Mouse (Mus musculus) forebrain, postnatal 0 days (tissue): Measurements from ENCODE around the gene Ttc7b. TPM values are rescaled to one million over a fixed set of nuclear protein-coding genes. Genes with fewer than 3 reads are reported as not detected.

Experiments
- ATAC-seq: fragments of 200-750 bp; cut with Nextera tagmentation; 2 replicates; pipeline ENCODE4 v1.8.0; 2017; ENCODE audit warnings: mild to moderate bottlenecking, moderate library complexity
- DNase-seq: peaks from one replicate; pipeline ENCODE4 v3.0.0-alpha.2; 2015
- H3K27ac ChIP-seq: fragments of 300-500 bp; sonication (generic); 2 replicates; pipeline ENCODE4 v1.5.1; 2014; ENCODE audit warnings: low read depth, mild to moderate bottlenecking, antibody characterized with exemption, low read length, moderate library complexity, mixed read lengths
- H3K27me3 ChIP-seq: fragments of 300-500 bp; sonication (generic); 2 replicates; pipeline ENCODE4 v1.6.1; 2014; ENCODE audit warnings: mild to moderate bottlenecking, low read length, mixed read lengths; ENCODE audit not compliant: insufficient read depth
- H3K36me3 ChIP-seq: fragments of 300-500 bp; sonication (generic); 2 replicates; pipeline ENCODE4 v1.6.1; 2014; ENCODE audit warnings: mild to moderate bottlenecking, moderate library complexity; ENCODE audit not compliant: insufficient read depth
- H3K4me1 ChIP-seq: fragments of 300-500 bp; sonication (generic); 2 replicates; pipeline ENCODE4 v1.6.1; 2014; ENCODE audit warnings: antibody characterized with exemption; ENCODE audit not compliant: insufficient read depth
- H3K4me2 ChIP-seq: fragments of 300-500 bp; sonication (generic); 2 replicates; pipeline ENCODE4 v1.6.1; 2014; ENCODE audit warnings: low read depth, mild to moderate bottlenecking, moderate library complexity
- H3K4me3 ChIP-seq: fragments of 300-500 bp; sonication (generic); 2 replicates; pipeline ENCODE4 v1.5.1; 2014; ENCODE audit warnings: low read depth, low read length, mixed read lengths
- H3K9ac ChIP-seq: fragments of 300-500 bp; sonication (generic); 2 replicates; pipeline ENCODE4 v1.6.1; 2014; ENCODE audit warnings: mild to moderate bottlenecking
- H3K9me3 ChIP-seq: fragments of 300-500 bp; sonication (generic); 2 replicates; pipeline ENCODE4 v1.6.1; 2016; ENCODE audit warnings: low read length
- CTCF ChIP-seq: sonication (generic); IDR thresholded peaks from 2 replicates; pipeline ENCODE4 v1.5.1; 2016; ENCODE audit warnings: antibody characterized with exemption, control low read depth, low read depth
- WGBS: fragments of 180-500 bp; shearing (Covaris S2); extraction: QIAGEN DNeasy Blood & Tissue Kit; methylation state at CpG from one replicate; pipeline ENCODE4 v1.1.7; 2014; 5-methylcytosine and 5-hydroxymethylcytosine counted together
- polyA plus RNA-seq: library from polyadenylated mRNA; unstranded; fragments of >200 nt; fragmentation: Nextera tagmentation; extraction: Ambion mirVana; gene quantifications from 2 replicates; pipeline ENCODE4 v1.2.1, GENCODE M21; 2015
- total RNA-seq: library from RNA; depleted of rRNA; stranded (reverse); fragments of >200 nt; gene quantifications from 2 replicates; pipeline ENCODE4 v1.2.3, GENCODE M21; 2014; rRNA removed

Ttc7b gene
- total and polyA plus RNA-seq, 2 experiments from 2014 or later, result 10.8 to 42.2 TPM

- no peak overlapping the region for H3K4me3 ChIP-seq
- H3K9me3 ChIP-seq, result no peaks in the 10 kb centered on the region
- no peaks in the 10 kb centered on the region for H3K27me3 ChIP-seq
- no peaks in the 10 kb centered on the region for H3K36me3 ChIP-seq
- no peak overlapping the region for H3K4me2 ChIP-seq
- no peak for TF ChIP-seq CTCF
- no peak for DNase-seq
- peaks cover 19% of the 10 kb centered on the region for H3K4me1 ChIP-seq
- no peak for ATAC-seq
- no peak overlapping the region for H3K27ac ChIP-seq
- 77% methylated on average over 6 of the region's 6 CpGs for WGBS
- H3K9ac ChIP-seq, result no peak overlapping the region
Observed at GRCm38 (mm10) chr12:100261761-100262160, 258.9 kb downstream of the Ttc7b start.

- H3K9ac ChIP-seq, result no peak overlapping the region
- no peak for ATAC-seq
- DNase-seq, result no peak
- H3K4me3 ChIP-seq, result no peak overlapping the region
- no peak for TF ChIP-seq CTCF
- no peaks in the 10 kb centered on the region for H3K27me3 ChIP-seq
- H3K4me2 ChIP-seq, result no peak overlapping the region
- H3K27ac ChIP-seq, result no peak overlapping the region
- H3K4me1 ChIP-seq, result peaks cover 5% of the 10 kb centered on the region
- WGBS, result 52% methylated on average over 2 of the region's 2 CpGs
- no peaks in the 10 kb centered on the region for H3K9me3 ChIP-seq
- H3K36me3 ChIP-seq, result no peaks in the 10 kb centered on the region
Observed at GRCm38 (mm10) chr12:100260151-100260550, 260.5 kb downstream of the Ttc7b start.

GRCm38 (mm10) chr12:100257779-100258178, 262.8 kb downstream of the Ttc7b start:
- TF ChIP-seq CTCF, result no peak

GRCm38 (mm10) chr12:100255441-100255949, 265.1 kb downstream of the Ttc7b start:
- H3K36me3 ChIP-seq, result no peaks in the 10 kb centered on the region
- ATAC-seq, result no peak
- WGBS, result 85% methylated on average over 2 of the region's 2 CpGs
- no peak for DNase-seq
- no peaks in the 10 kb centered on the region for H3K9me3 ChIP-seq
- no peak overlapping the region for H3K27ac ChIP-seq
- H3K9ac ChIP-seq, result no peak overlapping the region
- no peaks in the 10 kb centered on the region for H3K4me1 ChIP-seq
- H3K27me3 ChIP-seq, result no peaks in the 10 kb centered on the region
- H3K4me2 ChIP-seq, result no peak overlapping the region
- no peak overlapping the region for H3K4me3 ChIP-seq
- no peak for TF ChIP-seq CTCF

More at GRCm38 (mm10) chr12:100257779-100258178, 262.8 kb downstream of the Ttc7b start:
- no peaks in the 10 kb centered on the region for H3K4me1 ChIP-seq
- H3K4me2 ChIP-seq, result no peak overlapping the region
- H3K27ac ChIP-seq, result no peak overlapping the region
- no peaks in the 10 kb centered on the region for H3K9me3 ChIP-seq
- no peaks in the 10 kb centered on the region for H3K36me3 ChIP-seq
- H3K4me3 ChIP-seq, result no peak overlapping the region
- DNase-seq, result no peak
- no peaks in the 10 kb centered on the region for H3K27me3 ChIP-seq
- 79% methylated on average over 3 of the region's 3 CpGs for WGBS
- no peak for ATAC-seq
- H3K9ac ChIP-seq, result no peak overlapping the region

- Histone ChIP-seq H3K9ac (no peak overlapping the region), H3K4me2 (no peak overlapping the region), H3K27ac (no peak overlapping the region), H3K9me3 (no peaks in the 10 kb centered on the region), H3K4me1 (no peaks in the 10 kb centered on the region), H3K36me3 (no peaks in the 10 kb centered on the region), H3K4me3 (no peak overlapping the region), H3K27me3 (no peaks in the 10 kb centered on the region)
- ATAC-seq (no peak), DNase-seq (no peak)
- 71% methylated on average over 4 of the region's 4 CpGs for WGBS
- TF ChIP-seq CTCF, result no peak
Observed at GRCm38 (mm10) chr12:100254471-100254870, 266.2 kb downstream of the Ttc7b start.

Other genes starting within 250 kb of the Ttc7b start
- 28.8 and 29.5 TPM in 2 replicates for gene Rps6ka5, start 206.2 kb upstream of the Ttc7b start, total RNA-seq
- 6.3 and 8.7 TPM in 2 replicates for gene Rps6ka5, start 206.2 kb upstream of the Ttc7b start, polyA plus RNA-seq